In the genomic region with DNA sequence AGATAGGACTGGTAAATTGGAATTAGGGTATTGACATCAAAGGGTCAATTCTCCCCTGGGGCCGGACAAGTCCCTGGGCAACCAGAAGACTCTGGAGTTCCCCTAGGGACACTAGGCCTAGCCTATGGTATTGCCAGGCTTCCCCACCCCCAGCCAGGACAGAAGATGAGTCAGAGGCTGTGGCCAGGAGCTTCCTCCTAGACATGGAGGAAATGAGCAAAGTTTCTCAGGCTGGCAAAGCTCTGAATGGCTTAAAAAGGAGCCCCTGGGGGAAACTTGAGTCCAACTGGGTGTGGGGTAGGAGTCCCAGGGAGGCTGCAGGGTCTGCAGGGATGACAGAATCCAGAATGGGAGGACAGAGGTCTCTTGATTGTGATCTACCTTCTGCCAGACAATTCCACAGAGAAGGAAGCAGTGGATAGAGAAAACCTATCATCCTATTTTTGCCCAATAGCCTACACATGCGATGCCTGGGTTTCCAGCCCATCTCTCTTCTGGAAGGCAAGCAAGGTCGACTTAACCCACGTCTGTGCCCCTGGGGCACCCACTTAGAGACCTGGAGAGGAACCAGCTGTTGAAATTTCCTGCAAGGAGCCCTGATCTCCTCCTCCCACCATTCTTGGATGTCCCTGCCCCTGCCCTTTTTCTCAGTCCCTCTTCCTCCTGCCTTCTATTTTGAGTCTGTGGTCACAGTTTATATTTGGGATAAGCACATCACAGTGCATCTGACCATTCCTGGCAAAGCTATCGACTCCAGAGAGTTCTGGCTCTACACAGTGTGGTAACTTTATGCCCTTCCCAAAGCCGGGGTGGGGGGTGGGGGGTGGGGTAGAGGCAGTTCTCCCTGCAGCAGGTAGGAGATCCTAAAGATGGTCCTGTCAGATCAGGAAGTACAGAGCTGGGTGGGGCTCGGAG, we compare ENCODE assay signal across 8 mouse cellular contexts. TPM values are rescaled to one million over a fixed set of nuclear protein-coding genes. Genes with fewer than 3 reads are reported as not detected.
DNase-seq lines count a peak whose midpoint lies in the region; ATAC-seq and TF ChIP-seq lines count a peak whose summit lies in the region.

No protein-coding gene starts in this region.

- no peaks in the 10 kb centered on the region for H3K79me2 ChIP-seq in heart, adult 2 months (replicated peaks; ENCODE audit: control insufficient read depth, insufficient read depth, low read length)

- no peak for TF ChIP-seq POLR2A in heart, adult 2 months (IDR thresholded peaks at IDR 0.05; ENCODE audit: insufficient read depth, low read depth, low read length)

- H3K9ac ChIP-seq in heart, adult 2 months (ENCODE audit: low read depth, low read length): 0 out of 2 replicates have a peak overlapping the region, but pooled peaks have one; percentile 4
- peak overlapping the region; percentile 46 for H3K9ac ChIP-seq in intestine, embryonic 16.5 days (ENCODE audit: low read depth, low read length)

- H3K27me3 ChIP-seq in heart, adult 2 months (ENCODE audit: control insufficient read depth, insufficient read depth, low read length): peaks cover 1% of the 10 kb centered on the region; the same call in 1 of the 2 replicates
- H3K27me3 ChIP-seq in intestine, embryonic 16.5 days (replicated peaks; ENCODE audit: control insufficient read depth, insufficient read depth, low read length): peaks cover 12% of the 10 kb centered on the region; the same call in 1 of the 2 replicates

- no peak for TF ChIP-seq EP300 in heart, adult 2 months (IDR thresholded peaks at IDR 0.05; ENCODE audit: insufficient read depth, low read depth, low read length)

- H3K36me3 ChIP-seq in heart, adult 2 months (ENCODE audit: control insufficient read depth, insufficient read depth, low read length): no peaks in the 10 kb centered on the region; the same call in 1 of the 2 replicates
- H3K36me3 ChIP-seq in intestine, embryonic 16.5 days (ENCODE audit: control insufficient read depth, insufficient read depth, low read length): no peaks in the 10 kb centered on the region

- H3K4me1 ChIP-seq in heart, adult 2 months (ENCODE audit: control insufficient read depth, insufficient read depth, low read length): peaks cover 14% of the 10 kb centered on the region
- peaks cover 56% of the 10 kb centered on the region for H3K4me1 ChIP-seq in intestine, embryonic 16.5 days (ENCODE audit: control insufficient read depth, insufficient read depth, low read length)

- intact Hi-C loops in heart, adult 2 months (cut with DNase I): no loop called here
- intact Hi-C loops in heart, postnatal 25 days (cut with DNase I): loop anchor here (5.0 kb wide), 1 partner anchor 48 kb away; the partner anchor contains the start of genes E2f4 and Exoc3l

- ATAC-seq in intestine, embryonic 16.5 days: no peak

- peak overlapping the region; percentile 55 for H3K27ac ChIP-seq in heart, adult 2 months
- H3K27ac ChIP-seq in intestine, embryonic 16.5 days (ENCODE audit: low read length): peak overlapping the region; percentile 68

- TF ChIP-seq CTCF in heart, adult 2 months (IDR thresholded peaks at IDR 0.05): no peak

- H3K4me3 ChIP-seq in heart, adult 2 months: no peak overlapping the region
- H3K4me3 ChIP-seq in intestine, embryonic 16.5 days (ENCODE audit: low read length): no peak overlapping the region

- DNase-seq in heart, adult 2 months: peak; percentile 38 to 61
- DNase-seq in heart, postnatal 25 days (ENCODE audit: low spot score): no peak
- peak; percentile 53 for DNase-seq in adrenal gland, postnatal 25 days
- DNase-seq in lung, postnatal 36 days: peak; percentile 77
- no peak for DNase-seq in ovary, postnatal 10 days (ENCODE audit: low spot score)
- DNase-seq in B cell, adult 2 months: no peak
- DNase-seq in layer of hippocampus, postnatal 36 days: no peak

- peak overlapping the region; percentile 97; the same call in 1 of the 2 replicates for H3K4me2 ChIP-seq in intestine, embryonic 16.5 days (ENCODE audit: low read depth, low read length)

- WGBS in heart, adult 2 months: 23% methylated on average over 7 of the region's 7 CpGs
- 43% methylated on average over 7 of the region's 7 CpGs for WGBS in intestine, embryonic 16.5 days

- no peaks in the 10 kb centered on the region for H3K9me3 ChIP-seq in intestine, embryonic 16.5 days (ENCODE audit: control insufficient read depth, low read length)

RNA-seq across cellular contexts. Expression of gene Fhod1, which starts 2.4 kb away (rescaled TPM):
- 1 to 10 TPM; 4.4 to 6.9 TPM for total RNA-seq in heart, adult 2 months (2021)
- 14.2 and 17.3 TPM in 2 replicates for polyA plus RNA-seq in heart, adult 2 months (2012; rRNA removed)
- total RNA-seq in heart, postnatal 25 days (2021): 1 to 10 TPM; 6.1 to 7.2 TPM
- 14.0 and 18.4 TPM in 2 replicates for total RNA-seq in adrenal gland, postnatal 25 days (2021)
- 1.4 and 1.8 TPM in 2 replicates for polyA plus RNA-seq in intestine, embryonic 16.5 days (2015; fragmentation: Nextera tagmentation; extraction: Ambion mirVana)
- total RNA-seq in layer of hippocampus, postnatal 36 days (2021): 1 to 10 TPM; 1.8 to 1.9 TPM

RNA-seq across cellular contexts. Expression of gene Slc9a5, which starts 3.3 kb away (rescaled TPM):
- under 1 TPM; 0.36 to 0.37 TPM for total RNA-seq in heart, adult 2 months (2021)
- 1.7 and 2.1 TPM in 2 replicates for polyA plus RNA-seq in heart, adult 2 months (2012; rRNA removed)
- under 1 TPM; 0.29 to 0.56 TPM for total RNA-seq in heart, postnatal 25 days (2021)
- 1.3 and 2.7 TPM in 2 replicates for total RNA-seq in adrenal gland, postnatal 25 days (2021)
- polyA plus RNA-seq in intestine, embryonic 16.5 days (2015; fragmentation: Nextera tagmentation; extraction: Ambion mirVana): 0.93 and 1.1 TPM in 2 replicates
- total RNA-seq in layer of hippocampus, postnatal 36 days (2021): 10 to 100 TPM; 12.2 to 13.7 TPM

RNA-seq across cellular contexts. Expression of gene Tmem208, which starts 19.2 kb away (rescaled TPM):
- total RNA-seq in heart, adult 2 months (2021): 10 to 100 TPM; 24.1 to 26.6 TPM
- polyA plus RNA-seq in heart, adult 2 months (2012; rRNA removed): 43.6 and 51.9 TPM in 2 replicates
- 10 to 100 TPM; 23.4 to 25.3 TPM for total RNA-seq in heart, postnatal 25 days (2021)
- 61.4 and 66.9 TPM in 2 replicates for total RNA-seq in adrenal gland, postnatal 25 days (2021)
- polyA plus RNA-seq in intestine, embryonic 16.5 days (2015; fragmentation: Nextera tagmentation; extraction: Ambion mirVana): 141 and 142 TPM in 2 replicates
- total RNA-seq in layer of hippocampus, postnatal 36 days (2021): 10 to 100 TPM; 44.1 to 47.9 TPM

RNA-seq across cellular contexts. Expression of gene Lrrc29, which starts 19.2 kb away (rescaled TPM):
- total RNA-seq in heart, adult 2 months (2021): 1 to 10 TPM in 1 of 2 experiments, under 1 TPM in 1; 0.93 to 1.1 TPM
- 1.6 and 2.2 TPM in 2 replicates for polyA plus RNA-seq in heart, adult 2 months (2012; rRNA removed)
- 1 to 10 TPM; 1.3 to 1.9 TPM for total RNA-seq in heart, postnatal 25 days (2021)
- total RNA-seq in adrenal gland, postnatal 25 days (2021): 4.9 and 7.4 TPM in 2 replicates
- polyA plus RNA-seq in intestine, embryonic 16.5 days (2015; fragmentation: Nextera tagmentation; extraction: Ambion mirVana): 1.5 and 1.8 TPM in 2 replicates
- total RNA-seq in layer of hippocampus, postnatal 36 days (2021): 1 to 10 TPM; 5.9 to 7.8 TPM

RNA-seq across cellular contexts. Expression of gene Plekhg4, which starts 27.8 kb away (rescaled TPM):
- total RNA-seq in heart, adult 2 months (2021): under 1 TPM in 1 of 2 experiments, not detected in 1; 0.10 TPM
- polyA plus RNA-seq in heart, adult 2 months (2012; rRNA removed): 0.20 and 0.29 TPM in 2 replicates
- total RNA-seq in heart, postnatal 25 days (2021): not detected
- total RNA-seq in adrenal gland, postnatal 25 days (2021): 0.76 and 0.82 TPM in 2 replicates
- polyA plus RNA-seq in intestine, embryonic 16.5 days (2015; fragmentation: Nextera tagmentation; extraction: Ambion mirVana): 0.06 and 0.15 TPM in 2 replicates
- 1 to 10 TPM; 1.2 to 2.1 TPM for total RNA-seq in layer of hippocampus, postnatal 36 days (2021)

Comparison
In these comparisons a context has a peak if more than half of its experiments do, and no peak if none do; other contexts are left out.
1. DNase-seq: peak in heart, adult 2 months (2 of 2), adrenal gland, postnatal 25 days (single experiment) and lung, postnatal 36 days (single experiment); none in heart, postnatal 25 days (single experiment), ovary, postnatal 10 days (single experiment), B cell, adult 2 months (0 of 2) and layer of hippocampus, postnatal 36 days (0 of 2).